Mouse (Mus musculus): ENCODE data around the gene Gcsh. TPM values are rescaled to one million over a fixed set of nuclear protein-coding genes. Genes with fewer than 3 reads are reported as not detected.

The Gcsh gene
- polyA plus RNA-seq, 1 experiment from 2014 or later, result 158 TPM

DNA sequence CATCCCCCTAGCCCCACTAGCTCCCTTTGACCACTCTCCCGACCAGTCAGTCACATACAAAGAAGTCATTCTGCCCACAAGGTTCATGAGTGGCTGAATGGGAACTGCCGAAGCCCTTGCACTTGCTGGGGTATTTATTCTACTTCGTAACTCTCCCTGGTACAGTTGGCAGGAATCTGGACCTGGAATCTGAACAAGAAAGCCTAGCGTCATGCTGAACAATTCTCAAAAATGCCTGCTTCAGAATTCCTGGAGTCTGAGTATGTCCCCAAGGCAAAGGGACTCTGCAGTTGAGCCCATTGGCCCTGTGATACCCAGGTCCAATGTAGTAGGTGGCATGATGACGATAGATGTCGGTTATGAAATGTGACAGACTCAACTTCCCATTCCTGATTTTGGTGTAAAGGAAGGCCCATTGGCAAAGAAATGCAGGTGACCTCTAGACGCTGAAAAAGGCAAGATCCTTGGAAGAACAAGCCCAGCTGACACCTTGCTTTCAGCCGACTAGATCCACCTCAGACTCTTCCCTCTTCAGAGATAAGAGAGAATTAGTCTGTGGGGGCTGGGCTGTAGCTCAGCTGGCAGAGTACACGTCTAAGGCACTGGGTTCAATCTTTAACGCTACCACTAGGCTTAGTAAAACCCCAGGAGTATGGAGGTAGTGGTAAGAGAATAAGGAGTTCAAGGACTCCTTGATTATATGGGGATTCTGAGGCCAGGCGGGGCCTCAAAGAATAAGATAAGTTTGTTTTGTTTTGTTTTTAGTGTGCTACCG lies 50.9 kb downstream of the Gcsh start:
- WGBS, result 80% methylated on average over 12 of the region's 12 CpGs
- DNase-seq (ENCODE audit: low spot score, missing footprints), result no peak
- Histone ChIP-seq H3K27me3 (ENCODE audit: control insufficient read depth, insufficient read depth, low read length) (no peaks in the 10 kb centered on the region), H3K4me1 (ENCODE audit: control insufficient read depth, insufficient read depth, low read length) (peaks cover 9% of the 10 kb centered on the region; the same call in 1 of the 2 replicates), H3K9ac (ENCODE audit: low read length) (no peak overlapping the region), H3K27ac (ENCODE audit: low read depth, low read length) (no peak overlapping the region), H3K9me3 (ENCODE audit: control insufficient read depth, low read length) (no peaks in the 10 kb centered on the region), H3K4me3 (ENCODE audit: low read depth, low read length) (no peak overlapping the region), H3K36me3 (ENCODE audit: control insufficient read depth, insufficient read depth, low read length) (peaks cover under 1% of the 10 kb centered on the region; the same call in 1 of the 2 replicates), H3K4me2 (no peak overlapping the region)
- no peak for ATAC-seq (ENCODE audit: low FRiP score)

GRCm38 (mm10) chr8:116935506-116935905 lies 57.8 kb downstream of the Gcsh start:
- Histone ChIP-seq H3K36me3 (ENCODE audit: control insufficient read depth, insufficient read depth, low read length) (peaks cover 24% of the 10 kb centered on the region), H3K27me3 (ENCODE audit: control insufficient read depth, insufficient read depth, low read length) (no peaks in the 10 kb centered on the region), H3K4me3 (ENCODE audit: low read depth, low read length) (no peak overlapping the region), H3K9me3 (ENCODE audit: control insufficient read depth, low read length) (no peaks in the 10 kb centered on the region), H3K4me1 (ENCODE audit: control insufficient read depth, insufficient read depth, low read length) (no peaks in the 10 kb centered on the region), H3K27ac (ENCODE audit: low read depth, low read length) (no peak overlapping the region), H3K4me2 (no peak overlapping the region), H3K9ac (ENCODE audit: low read length) (no peak overlapping the region)
- DNase-seq (ENCODE audit: low spot score, missing footprints), result peak; percentile 60
- WGBS, result 45% methylated on average over 6 of the region's 6 CpGs
- no peak for ATAC-seq (ENCODE audit: low FRiP score)

- ATAC-seq (ENCODE audit: low FRiP score) (no peak), DNase-seq (ENCODE audit: low spot score, missing footprints) (no peak)
- Histone ChIP-seq H3K9ac (ENCODE audit: low read length) (no peak overlapping the region), H3K4me3 (ENCODE audit: low read depth, low read length) (no peak overlapping the region), H3K27ac (ENCODE audit: low read depth, low read length) (no peak overlapping the region), H3K27me3 (ENCODE audit: control insufficient read depth, insufficient read depth, low read length) (no peaks in the 10 kb centered on the region), H3K9me3 (ENCODE audit: control insufficient read depth, low read length) (no peaks in the 10 kb centered on the region), H3K4me1 (ENCODE audit: control insufficient read depth, insufficient read depth, low read length) (no peaks in the 10 kb centered on the region), H3K4me2 (no peak overlapping the region), H3K36me3 (ENCODE audit: control insufficient read depth, insufficient read depth, low read length) (peaks cover 24% of the 10 kb centered on the region)
- WGBS, result 94% methylated on average over 4 of the region's 4 CpGs
These were observed 58.4 kb downstream of the Gcsh start for GRCm38 (mm10) chr8:116934976-116935375.

Other genes starting within 250 kb of the Gcsh start
- 77.6 and 79.5 TPM in 2 replicates for gene Cmc2, start 72.1 kb downstream of the Gcsh start, polyA plus RNA-seq (2014; fragmentation: Nextera tagmentation; extraction: Ambion mirVana)
- gene Cenpn, start 71.8 kb downstream of the Gcsh start, polyA plus RNA-seq (2014; fragmentation: Nextera tagmentation; extraction: Ambion mirVana), result 53.0 and 54.0 TPM in 2 replicates
- 16.8 and 17.5 TPM in 2 replicates for gene Atmin, start 50.1 kb downstream of the Gcsh start, polyA plus RNA-seq (2014; fragmentation: Nextera tagmentation; extraction: Ambion mirVana)
- gene 1700030J22Rik, start 14.6 kb downstream of the Gcsh start, polyA plus RNA-seq (2014; fragmentation: Nextera tagmentation; extraction: Ambion mirVana), result 2.7 and 3.8 TPM in 2 replicates
- not detected in 2 replicates for gene Pkd1l2, start 88.9 kb upstream of the Gcsh start, polyA plus RNA-seq (2014; fragmentation: Nextera tagmentation; extraction: Ambion mirVana)
- gene Bco1, start 102.3 kb upstream of the Gcsh start, polyA plus RNA-seq (2014; fragmentation: Nextera tagmentation; extraction: Ambion mirVana), result 0.18 and 0.28 TPM in 2 replicates
- 2.2 and 2.3 TPM in 2 replicates for gene Gan, start 164.6 kb upstream of the Gcsh start, polyA plus RNA-seq (2014; fragmentation: Nextera tagmentation; extraction: Ambion mirVana)

All from midbrain, embryonic 11.5 days (tissue).